Mouse (Mus musculus) c-Kit-positive CD71-negative TER-119-negative erythroid progenitor cells, embryonic 14.5 days (primary cell): Measurements from ENCODE around the gene C2cd3.

Experiments
- DNase-seq: peaks from one replicate; pipeline ENCODE4 v3.0.0-alpha.2; 2013; ENCODE audit warnings: low read depth

The C2cd3 gene

DNA sequence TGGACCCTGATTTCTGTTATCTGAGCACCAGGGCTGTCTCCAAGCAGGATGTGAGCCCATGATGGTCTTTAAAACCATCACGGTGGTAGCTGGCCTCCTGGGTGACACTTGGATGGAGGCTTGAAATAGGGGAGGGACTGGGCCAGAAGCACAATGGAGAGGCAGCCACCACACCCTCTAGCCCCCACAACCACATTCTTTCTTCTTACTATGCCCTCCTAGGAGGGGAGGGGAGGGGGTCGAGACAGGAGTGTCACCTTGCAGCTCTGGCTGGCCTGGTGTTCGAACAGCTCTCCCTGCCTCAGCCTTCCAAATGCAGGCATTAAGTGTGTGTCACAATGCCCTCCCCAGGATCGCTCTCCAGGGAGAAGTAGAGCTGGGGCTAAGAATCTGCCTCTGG lies 125.4 kb downstream of the C2cd3 start:
- no peak for DNase-seq

DNA sequence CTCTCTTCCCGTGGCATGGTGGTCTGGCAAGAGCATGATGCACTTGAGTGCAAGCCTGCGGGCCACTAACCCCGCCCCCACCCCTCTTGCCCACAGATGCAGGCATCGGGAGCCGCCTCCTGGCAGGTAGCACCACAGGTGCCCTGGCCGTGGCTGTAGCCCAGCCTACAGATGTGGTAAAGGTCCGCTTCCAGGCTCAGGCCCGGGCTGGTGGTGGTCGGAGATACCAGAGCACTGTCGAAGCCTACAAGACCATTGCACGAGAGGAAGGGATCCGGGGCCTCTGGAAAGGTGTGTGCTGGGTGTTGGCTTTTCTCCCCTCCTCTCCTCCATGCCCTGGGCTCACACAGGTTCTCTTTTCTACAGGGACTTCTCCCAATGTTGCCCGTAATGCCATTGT lies 125.9 kb downstream of the C2cd3 start:
- no peak for DNase-seq

DNA sequence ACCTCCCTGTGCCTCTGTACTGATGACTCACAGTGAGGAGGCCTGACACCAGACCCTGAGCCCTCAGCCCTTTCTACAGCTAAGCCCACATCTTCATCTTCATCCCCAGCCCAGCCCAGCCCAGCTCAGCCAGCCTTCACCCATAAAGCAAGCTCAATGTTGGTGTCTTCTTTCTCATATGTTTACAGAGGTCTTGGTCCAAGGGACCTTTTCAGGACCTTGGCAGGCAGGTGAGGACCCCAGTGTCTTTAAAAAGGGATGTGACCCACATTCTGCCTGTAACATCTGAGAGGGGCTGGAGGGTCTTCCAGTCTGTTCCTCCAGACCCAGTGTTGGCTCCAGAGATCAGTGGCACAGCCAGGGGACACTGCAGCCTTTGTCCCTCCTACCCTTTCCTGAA lies 127.4 kb downstream of the C2cd3 start:
- DNase-seq = no peak

DNA sequence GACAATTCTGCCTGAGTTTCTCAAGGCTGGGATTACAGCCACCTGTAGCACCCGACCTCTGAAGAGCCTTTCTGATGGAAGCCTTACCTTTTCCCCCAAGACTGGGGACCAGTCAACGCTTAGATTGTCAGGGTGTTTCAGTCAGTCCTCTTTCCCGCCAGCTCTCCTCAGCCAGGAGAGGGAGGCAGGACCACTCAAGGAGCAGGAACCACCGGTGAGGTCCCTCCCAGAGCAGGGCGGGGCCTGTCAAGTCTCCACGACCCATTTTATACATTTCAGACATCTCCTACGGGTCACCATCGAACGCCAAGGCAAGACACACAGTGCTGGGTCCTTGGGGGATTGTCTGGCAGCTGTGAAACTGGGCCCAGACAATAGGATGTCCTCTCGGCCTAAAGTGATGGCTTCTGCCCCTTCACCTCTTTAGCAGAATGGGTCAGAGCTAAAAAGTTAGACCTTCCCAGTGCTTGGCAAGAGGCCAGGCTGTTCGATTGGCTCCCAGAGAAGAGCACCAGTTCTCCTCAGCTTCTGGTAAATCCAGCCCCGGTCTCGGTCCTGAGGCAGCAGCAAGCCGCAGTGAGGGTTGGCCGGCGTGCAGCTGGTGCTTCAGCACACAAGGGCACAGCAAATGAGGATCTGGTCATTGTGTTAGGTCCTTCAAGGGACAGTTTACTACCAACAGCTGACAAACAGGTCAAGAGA lies 128.4 kb downstream of the C2cd3 start:
- no peak for DNase-seq

DNA sequence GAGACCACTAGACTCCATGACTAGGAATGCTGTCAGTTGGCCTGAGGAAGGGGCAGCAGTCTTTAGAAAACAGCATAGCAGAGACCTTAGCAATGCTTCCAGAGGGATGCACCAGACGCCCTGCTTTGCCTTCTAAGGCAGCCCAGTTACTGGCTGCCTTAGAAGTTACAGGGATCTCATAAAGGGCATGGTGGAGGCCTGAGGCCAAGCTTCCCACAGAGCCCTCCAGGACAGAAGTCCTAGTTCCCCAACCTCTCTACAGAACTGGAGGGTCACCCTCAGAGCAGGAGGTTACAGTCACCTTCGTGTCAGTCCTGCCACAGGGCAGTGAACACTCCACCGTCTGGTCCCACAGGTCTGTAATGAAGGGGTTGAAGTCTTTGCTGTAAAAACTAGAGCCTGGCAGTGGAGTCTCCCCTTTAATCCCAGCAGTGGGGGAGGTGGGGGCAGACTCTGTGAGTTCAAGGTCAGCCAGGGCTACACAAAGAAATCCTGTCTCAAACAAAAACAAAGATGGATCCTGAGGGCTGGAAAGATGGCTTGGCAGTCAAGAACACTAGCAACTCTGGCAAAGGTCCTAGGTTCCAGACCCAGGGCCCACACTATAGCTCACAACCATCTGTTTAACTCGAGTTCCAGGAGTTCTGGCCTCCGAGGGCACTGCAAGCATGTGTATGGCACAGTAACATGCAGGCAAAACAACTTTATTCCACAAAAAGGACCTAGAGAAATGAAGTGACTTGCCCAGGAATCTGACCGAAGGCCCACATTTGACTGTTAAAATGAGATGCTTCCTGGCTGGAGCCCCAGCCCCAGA lies 129.2 kb downstream of the C2cd3 start:
- DNase-seq = no peak

DNA sequence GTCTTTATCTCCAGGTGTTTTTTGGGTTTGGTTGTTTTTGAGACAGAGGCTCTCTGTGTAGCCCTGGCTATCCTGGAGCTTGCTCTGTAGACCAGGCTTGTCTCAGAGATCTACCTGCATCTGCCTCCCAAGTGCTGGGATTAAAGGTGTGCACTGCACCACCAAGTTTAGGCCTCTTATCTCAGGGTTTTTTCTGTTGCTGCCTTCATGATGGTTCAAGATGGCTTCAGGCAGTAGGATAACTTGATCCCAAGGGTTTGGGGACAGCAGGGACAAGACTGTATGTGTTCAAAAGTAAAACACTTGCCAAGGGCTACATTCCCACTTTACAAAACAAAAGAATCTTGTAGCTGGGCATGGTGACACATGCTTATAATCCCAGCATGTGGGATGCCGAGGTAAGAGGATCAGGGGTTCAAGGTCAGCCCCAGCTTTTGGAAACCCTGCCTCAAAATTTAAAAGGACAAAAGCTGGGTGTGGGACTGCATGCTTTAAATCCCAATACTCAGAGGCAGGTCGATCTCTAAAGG lies 129.9 kb downstream of the C2cd3 start:
- no peak for DNase-seq

DNA sequence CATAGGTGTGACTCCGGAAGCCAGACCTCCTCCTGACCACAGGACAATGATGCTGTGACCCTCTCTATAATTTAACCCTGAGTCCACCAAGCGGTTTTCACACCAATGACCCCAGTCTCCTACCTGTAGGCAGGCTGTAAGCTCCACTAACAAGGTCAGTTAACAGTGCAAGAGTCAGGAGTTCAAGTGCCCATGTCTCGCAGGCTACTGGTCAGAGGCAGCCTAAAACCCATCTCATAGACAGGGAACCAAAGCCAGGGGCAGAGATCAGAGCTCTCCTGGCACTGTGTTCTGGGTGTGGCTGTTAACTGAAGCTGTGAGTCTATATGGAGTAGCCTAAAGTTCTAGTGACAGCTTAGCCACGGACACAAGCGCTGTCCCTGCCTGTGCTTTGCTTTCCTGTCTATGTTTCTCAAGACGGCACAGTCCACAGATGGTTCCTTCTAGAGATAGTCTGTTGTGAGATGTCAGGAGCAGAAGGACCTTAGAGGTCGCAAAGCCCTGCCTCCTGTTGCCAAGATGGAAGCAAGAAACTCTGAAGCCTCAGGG lies 130.4 kb downstream of the C2cd3 start:
- no peak for DNase-seq

DNA sequence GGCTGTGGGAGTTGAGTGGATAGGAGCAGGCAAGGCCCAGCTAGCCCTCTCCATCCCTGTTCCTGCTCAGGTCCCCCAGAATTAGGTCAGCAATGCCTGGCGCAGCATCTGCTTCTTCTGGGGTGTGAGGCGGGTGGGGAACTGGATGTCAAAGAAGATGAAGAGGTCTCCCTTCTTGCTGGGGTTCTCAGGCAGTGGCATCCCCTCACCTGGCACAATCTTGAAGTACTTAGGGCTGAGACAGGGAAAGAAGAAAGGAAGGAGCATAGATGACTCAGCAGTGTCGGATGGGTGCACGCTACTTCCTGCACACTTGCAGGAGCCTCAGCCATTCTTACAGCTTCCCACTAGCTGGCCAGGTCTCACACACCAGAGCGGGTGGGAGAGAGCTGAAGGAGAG lies 131.0 kb downstream of the C2cd3 start:
- no peak for DNase-seq

DNA sequence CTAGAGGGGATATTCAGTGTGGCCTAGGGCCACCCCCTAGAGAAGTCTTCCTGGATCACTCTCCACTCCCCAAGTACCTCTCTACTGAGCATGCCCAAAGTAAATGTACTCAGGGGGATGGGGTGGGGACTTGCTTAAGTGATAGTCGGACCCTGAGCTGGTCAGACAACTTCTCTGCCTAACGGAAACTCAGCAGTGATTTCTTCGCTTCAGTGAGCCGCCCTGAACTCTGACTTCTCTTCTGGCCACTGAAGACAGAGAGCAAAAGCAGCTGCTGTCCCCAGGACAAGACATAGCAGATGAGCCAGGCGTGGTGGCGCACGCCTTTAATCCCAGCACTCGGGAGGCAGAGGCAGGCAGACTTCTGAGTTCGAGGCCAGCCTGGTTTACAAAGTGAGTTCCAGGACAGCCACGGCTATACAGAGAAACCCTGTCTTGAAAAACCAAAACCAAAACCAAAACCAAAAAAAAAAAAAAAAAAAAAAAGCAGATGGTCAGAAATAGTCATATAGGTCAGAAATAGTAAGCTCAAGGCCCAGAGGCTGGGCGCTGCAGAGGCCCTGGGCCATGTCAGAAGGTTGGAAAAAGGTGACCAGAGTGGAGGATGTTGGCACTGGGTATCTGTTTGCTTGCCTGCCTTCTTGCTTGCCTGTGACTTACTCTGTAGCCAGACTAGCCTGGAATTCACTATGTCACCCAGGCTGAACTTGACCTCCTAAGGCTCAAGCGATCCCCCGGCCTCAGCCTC lies 132.9 kb downstream of the C2cd3 start:
- DNase-seq = no peak

DNA sequence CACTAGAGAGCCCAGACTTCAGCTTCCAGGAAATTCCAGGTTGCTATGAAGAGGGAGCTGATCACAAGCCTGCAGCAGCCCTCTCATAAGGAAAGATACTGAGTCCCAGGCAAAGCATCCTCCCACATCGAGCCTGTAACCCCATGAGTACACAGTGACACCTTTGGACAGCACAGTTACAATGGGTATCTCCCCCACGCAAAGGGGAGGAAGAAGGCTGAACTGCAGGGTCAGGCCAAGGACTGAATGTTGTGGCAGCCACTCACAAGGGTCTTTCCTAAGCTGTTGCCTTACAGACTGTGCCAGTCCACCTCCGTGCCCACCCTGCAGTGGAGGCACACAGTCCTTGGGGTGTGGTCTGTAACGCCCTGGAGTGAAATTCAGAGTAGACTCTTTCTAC lies 134.5 kb downstream of the C2cd3 start:
- no peak for DNase-seq

DNA sequence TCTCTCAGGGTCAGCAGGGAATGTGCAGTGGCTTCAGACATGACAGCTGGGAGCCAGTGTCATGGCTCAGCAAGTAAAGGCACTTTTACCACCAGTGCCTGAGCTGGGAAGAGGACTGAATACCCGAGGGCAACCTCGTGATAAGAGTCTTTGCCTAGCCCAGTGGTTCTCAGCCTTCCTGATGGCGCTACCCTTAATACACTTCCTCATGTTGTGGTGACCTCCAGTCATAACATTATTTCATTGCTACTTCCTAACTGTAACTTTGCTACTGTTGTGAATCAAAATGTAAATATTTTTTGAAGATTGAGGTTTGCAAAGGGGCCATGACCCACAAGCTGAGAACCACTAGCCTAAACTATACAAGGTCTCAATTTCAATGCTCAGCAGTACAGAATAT lies 136.6 kb downstream of the C2cd3 start:
- DNase-seq = no peak

DNA sequence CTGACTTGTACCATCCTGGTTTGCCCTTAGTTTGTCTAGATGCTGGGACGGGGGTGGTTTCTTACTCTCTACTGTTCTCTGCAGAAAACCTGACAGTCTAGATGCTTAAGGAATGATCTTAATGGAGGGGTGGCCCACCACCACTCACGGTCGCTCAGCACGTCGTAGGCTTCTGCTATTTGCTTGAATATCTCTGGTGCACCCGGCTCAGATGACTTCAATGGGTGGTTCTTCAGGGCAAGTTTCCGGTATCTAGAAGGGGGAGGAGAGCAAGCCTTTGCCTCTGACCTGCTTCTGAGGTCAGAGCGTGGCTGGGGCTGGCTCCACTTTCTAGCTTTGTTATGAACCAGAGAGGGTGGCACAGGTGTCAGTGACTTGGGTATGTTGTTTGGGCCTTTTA lies 139.6 kb downstream of the C2cd3 start:
- DNase-seq = no peak

DNA sequence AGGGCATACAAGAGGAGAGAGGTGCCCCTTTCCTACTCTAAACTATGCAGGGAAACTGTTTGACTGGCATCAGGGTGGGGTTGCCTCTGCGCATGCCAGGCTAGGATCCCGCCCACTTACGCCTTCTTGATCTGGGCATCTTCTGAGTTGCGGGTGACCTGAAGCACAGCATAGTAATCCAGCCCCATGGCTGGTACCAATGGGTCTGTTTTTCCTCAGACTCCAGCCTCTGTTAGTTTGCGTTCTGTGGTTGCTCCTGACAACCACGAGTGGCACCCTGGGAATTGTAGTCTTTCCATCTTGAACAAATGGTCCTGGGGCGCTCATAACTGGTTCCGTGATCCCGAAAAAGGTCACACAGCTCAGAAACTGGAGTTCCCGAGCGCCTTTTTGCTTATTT lies 142.5 kb downstream of the C2cd3 start, which contains the start of gene Dnajb13:
Dnajb13 (minus strand) TSS at position 388 of the 400 bp plus-strand sequence.
- DNase-seq = no peak
